Mouse (Mus musculus) CH12.LX (cell line): ENCODE results near the gene Clec10a. TPM values are rescaled to one million over a fixed set of nuclear protein-coding genes. Genes with fewer than 3 reads are reported as not detected.

Source experiments
- DNase-seq: peaks from one replicate; pipeline ENCODE4 v3.0.0-alpha.2; 2013; ENCODE audit errors: extremely low read depth
- H3K27ac ChIP-seq: 2 replicates; pipeline ENCODE4 v1.5.1; 2012; ENCODE audit warnings: low read depth, mild to moderate bottlenecking, control low read depth, moderate library complexity; ENCODE audit not compliant: insufficient read depth
- H3K27me3 ChIP-seq: replicated peaks from 2 replicates; pipeline ENCODE3; 2012; ENCODE audit warnings: inconsistent platforms
- H3K36me3 ChIP-seq, 2 experiments: replicated peaks in 1 of 2; 2 replicates each; pipeline versions ENCODE3 to v1.6.1; 2012; ENCODE audit warnings: inconsistent platforms in 1 of 2, low read length in 1 of 2, mild to moderate bottlenecking in 1 of 2, mixed read lengths in 1 of 2, moderate library complexity in 1 of 2; ENCODE audit not compliant: control insufficient read depth in 1 of 2, insufficient read depth in 1 of 2
- H3K4me1 ChIP-seq, 2 experiments: 2 replicates each; pipeline ENCODE4 v1.6.1; 2012; ENCODE audit warnings: inconsistent platforms in 1 of 2, moderate library complexity in 1 of 2; ENCODE audit not compliant: insufficient read depth in 2 of 2, control insufficient read depth in 1 of 2
- H3K4me2 ChIP-seq: 2 replicates; pipeline ENCODE4 v1.6.1; 2012; ENCODE audit warnings: low read depth, mild to moderate bottlenecking, control low read depth; ENCODE audit not compliant: poor library complexity, insufficient read depth, severe bottlenecking
- H3K4me3 ChIP-seq, 3 experiments: fragments of 150-350 bp in 1 of 3; sonication (generic) in 1 of 3; replicated peaks in 1 of 3; 2 replicates each; pipeline versions ENCODE3 to v1.5.1; 2011 to 2012; ENCODE audit warnings: low read depth in 2 of 3, low read length in 2 of 3, mild to moderate bottlenecking in 2 of 3, moderate library complexity in 2 of 3, control low read depth in 1 of 3, improper control_type of control experiment in 1 of 3, inconsistent platforms in 1 of 3, mixed read lengths in 1 of 3; ENCODE audit not compliant: poor library complexity in 1 of 3
- H3K79me2 ChIP-seq: replicated peaks from 2 replicates; pipeline ENCODE4 v1.6.1; 2012; ENCODE audit warnings: mild to moderate bottlenecking, moderate library complexity; ENCODE audit not compliant: control insufficient read depth, poor library complexity, insufficient read depth, severe bottlenecking; ENCODE audit errors: extremely low read depth
- H3K9ac ChIP-seq: 2 replicates; pipeline ENCODE4 v1.6.1; 2012; ENCODE audit warnings: low read depth, mild to moderate bottlenecking, control low read depth, moderate library complexity; ENCODE audit not compliant: insufficient read depth
- H3K9me3 ChIP-seq: replicated peaks from 2 replicates; pipeline ENCODE3; 2012; ENCODE audit warnings: low read length, inconsistent platforms, mixed read lengths
- CTCF ChIP-seq, 2 experiments: IDR thresholded peaks in 1 of 2; conservative IDR thresholded peaks in 1 of 2; 2 replicates each; pipeline ENCODE4 v1.5.1; 2011 to 2012; ENCODE audit warnings: low read depth in 2 of 2, low read length in 2 of 2, improper control_type of control experiment in 1 of 2, inconsistent platforms in 1 of 2, mild to moderate bottlenecking in 1 of 2, moderate library complexity in 1 of 2
- E2F4 ChIP-seq: IDR thresholded peaks from 2 replicates; pipeline ENCODE4 v1.6.1; 2011; ENCODE audit warnings: low read depth, low read length, improper control_type of control experiment; ENCODE audit not compliant: insufficient replicate concordance
- ELF1 ChIP-seq: IDR thresholded peaks from 2 replicates; pipeline ENCODE4 v1.6.1; 2014; ENCODE audit warnings: low read depth, mild to moderate bottlenecking, inconsistent platforms, low read length, improper control_type of control experiment
- JUN ChIP-seq: IDR thresholded peaks from 2 replicates; pipeline ENCODE4 v1.6.1; 2011; ENCODE audit warnings: low read depth, mild to moderate bottlenecking, low read length, improper control_type of control experiment, moderate library complexity; ENCODE audit not compliant: insufficient read depth
- JUND ChIP-seq: conservative IDR thresholded peaks from 2 replicates; pipeline ENCODE4 v1.6.1; 2011; ENCODE audit warnings: low read depth, low read length, improper control_type of control experiment
- KAT2A ChIP-seq: IDR thresholded peaks from 2 replicates; pipeline ENCODE4 v1.6.1; 2012; ENCODE audit warnings: low read length, improper control_type of control experiment, inconsistent platforms; ENCODE audit not compliant: insufficient replicate concordance
- MAFK ChIP-seq: IDR thresholded peaks from 2 replicates; pipeline ENCODE4 v1.6.1; 2011; ENCODE audit warnings: low read length, improper control_type of control experiment; ENCODE audit not compliant: insufficient replicate concordance
- MYC ChIP-seq: IDR thresholded peaks from 2 replicates; pipeline ENCODE4 v1.6.1; 2011; ENCODE audit warnings: low read depth, mild to moderate bottlenecking, improper control_type of control experiment, low read length
- NELFE ChIP-seq: IDR thresholded peaks from 2 replicates; pipeline ENCODE4 v1.6.1; 2011; ENCODE audit warnings: low read depth, low read length, improper control_type of control experiment
- NRF1 ChIP-seq: IDR thresholded peaks from 2 replicates; pipeline ENCODE4 v1.6.1; 2014; ENCODE audit warnings: low read depth, mild to moderate bottlenecking, inconsistent platforms, low read length, improper control_type of control experiment, moderate library complexity
- POLR2A ChIP-seq: IDR thresholded peaks from 2 replicates; pipeline ENCODE4 v1.6.1; 2011; ENCODE audit warnings: low read depth, mild to moderate bottlenecking, improper control_type of control experiment, low read length
- POLR2AphosphoS2 ChIP-seq: IDR thresholded peaks from 2 replicates; pipeline ENCODE4 v1.6.1; 2011; ENCODE audit warnings: low read depth, low read length, improper control_type of control experiment
- RAD21 ChIP-seq: IDR thresholded peaks from 2 replicates; pipeline ENCODE4 v1.6.1; 2011; ENCODE audit warnings: low read depth, mild to moderate bottlenecking, low read length, improper control_type of control experiment, moderate library complexity
- RCOR1 ChIP-seq: conservative IDR thresholded peaks from 2 replicates; pipeline ENCODE4 v1.6.1; 2012; ENCODE audit warnings: low read depth, mild to moderate bottlenecking, inconsistent platforms, low read length, improper control_type of control experiment
- SIN3A ChIP-seq: IDR thresholded peaks from 2 replicates; pipeline ENCODE4 v1.6.1; 2012; ENCODE audit warnings: low read length, improper control_type of control experiment, inconsistent platforms
- SMC3 ChIP-seq: IDR thresholded peaks from 2 replicates; pipeline ENCODE4 v1.6.1; 2011; ENCODE audit warnings: low read depth, low read length, improper control_type of control experiment
- TBP ChIP-seq: conservative IDR thresholded peaks from 2 replicates; pipeline ENCODE4 v1.6.1; 2011; ENCODE audit warnings: low read depth, low read length, improper control_type of control experiment
- TCF12 ChIP-seq: IDR thresholded peaks from 2 replicates; pipeline ENCODE4 v1.6.1; 2014; ENCODE audit warnings: low read depth, mild to moderate bottlenecking, inconsistent platforms, low read length, improper control_type of control experiment
- UBTF ChIP-seq: IDR thresholded peaks from 2 replicates; pipeline ENCODE4 v1.6.1; 2012; ENCODE audit warnings: low read depth, mild to moderate bottlenecking, inconsistent platforms, low read length, improper control_type of control experiment, moderate library complexity
- ZKSCAN1 ChIP-seq: IDR thresholded peaks from 2 replicates; pipeline ENCODE4 v1.6.1; 2012; ENCODE audit warnings: low read depth, inconsistent platforms, low read length, improper control_type of control experiment, borderline replicate concordance
- ZMIZ1 ChIP-seq: IDR thresholded peaks from 2 replicates; pipeline ENCODE4 v1.6.1; 2012; ENCODE audit warnings: low read depth, mild to moderate bottlenecking, inconsistent platforms, low read length, improper control_type of control experiment
- ZNF384 ChIP-seq: IDR thresholded peaks from 2 replicates; pipeline ENCODE4 v1.6.1; 2012; ENCODE audit warnings: low read depth, low read length, improper control_type of control experiment, inconsistent platforms
- dilution Hi-C: fragments of 300-500 bp; cut with MboI; formaldehyde crosslinking; loops from 2 replicates; pipeline ENCODE4 v1.14.3; 2020; ENCODE audit warnings: low sequenced_read_pairs; ENCODE audit not compliant: extremely low pct_unique_long_range_greater_than_20kb, extremely low pct_ligation_motif_present
- in situ Hi-C: fragments of 300-500 bp; cut with MboI; formaldehyde crosslinking; loops from 3 replicates; pipeline ENCODE4 v1.14.3; 2019; ENCODE audit warnings: low sequenced_read_pairs, low pct_ligation_motif_present, low pct_unique_long_range_greater_than_20kb, mixed read lengths
- polyA plus RNA-seq: library from polyadenylated mRNA; unstranded; fragments of >175 nt; gene quantifications from 2 replicates; pipeline ENCODE4 v1.2.1, GENCODE M21; 2012; ENCODE audit warnings: low read depth; ENCODE audit not compliant: insufficient read length
- total RNA-seq, 2 experiments: library from RNA; depleted of rRNA; stranded (reverse); fragments of 300-350 nt in 1 of 2; fragments of >200 nt in 1 of 2; gene quantifications; 2 replicates each; pipeline ENCODE4 v1.2.3; 2012 to 2014

Clec10a gene
- total and polyA plus RNA-seq, 3 experiments = not detected

GRCm38 (mm10) chr11:70171181-70171580 is 15.2 kb downstream of the Clec10a start:
- H3K9me3 ChIP-seq = peaks cover 8% of the 10 kb centered on the region
- no peak overlapping the region for H3K4me2 ChIP-seq
- no peak overlapping the region for H3K4me3 ChIP-seq
- TF ChIP-seq NRF1 (no peak), JUN (no peak), RAD21 (no peak), UBTF (no peak), SMC3 (no peak), MAFK (no peak), ZNF384 (no peak), RCOR1 (no peak), SIN3A (no peak), KAT2A (no peak), CTCF (conservative IDR thresholded peaks at IDR 0.05 in 1 of 2, IDR thresholded peaks at IDR 0.05 in 1 of 2; ENCODE audit: low read depth in 2 of 2, low read length in 2 of 2) (no peak), ZMIZ1 (no peak), POLR2AphosphoS2 (no peak), TCF12 (no peak)
- H3K79me2 ChIP-seq = no peaks in the 10 kb centered on the region
- DNase-seq = no peak
- in situ Hi-C loops (no loop called here), dilution Hi-C loops (no loop called here)
- no peak overlapping the region for H3K9ac ChIP-seq
- H3K27ac ChIP-seq = no peak overlapping the region
- 0 out of 4 replicates have a peak, but pooled peaks cover 2 to 5% of the 10 kb centered on the region in 2 experiments for H3K4me1 ChIP-seq
- H3K36me3 ChIP-seq = no peaks in the 10 kb centered on the region
- H3K27me3 ChIP-seq = peaks cover 33% of the 10 kb centered on the region

GRCm38 (mm10) chr11:70171847-70172246 is 15.8 kb downstream of the Clec10a start:
- Histone ChIP-seq H3K4me1 (0 out of 4 replicates have a peak, but pooled peaks cover 2 to 5% of the 10 kb centered on the region in 2 experiments), H3K27me3 (peaks cover 27% of the 10 kb centered on the region), H3K4me2 (no peak overlapping the region), H3K9ac (no peak overlapping the region), H3K27ac (no peak overlapping the region), H3K36me3 (no peaks in the 10 kb centered on the region), H3K9me3 (peaks cover 15% of the 10 kb centered on the region), H3K4me3 (no peak overlapping the region), H3K79me2 (no peaks in the 10 kb centered on the region)
- DNase-seq = peak; percentile 69
- dilution Hi-C loops (no loop called here), in situ Hi-C loops (no loop called here)
- TF ChIP-seq TCF12 (no peak), ZKSCAN1 (no peak), MYC (0 out of 2 replicates have a peak, but pooled peaks have one; percentile 45), POLR2A (no peak), RAD21 (peak; percentile 65), RCOR1 (no peak), JUND (0 out of 2 replicates have a peak, but pooled peaks have one; percentile 12), SMC3 (peak; percentile 72), TBP (no peak), ELF1 (no peak), CTCF (conservative IDR thresholded peaks at IDR 0.05 in 1 of 2, IDR thresholded peaks at IDR 0.05 in 1 of 2; ENCODE audit: low read depth in 2 of 2, low read length in 2 of 2) (peak; percentile 73 to 82), ZNF384 (no peak), NELFE (no peak), KAT2A (no peak), E2F4 (no peak)
